Mouse (Mus musculus) heart, postnatal 10 days (tissue): ENCODE measurements around the gene Ankrd6. TPM values are rescaled to one million over a fixed set of nuclear protein-coding genes. Genes with fewer than 3 reads are reported as not detected.
A peak's percentile ranks its signal among the peaks of the same experiment; 100 is the strongest.

ENCODE experiments used
- DNase-seq, 2 experiments: peaks; one replicate each; pipeline ENCODE4 v3.0.0; 2021
- intact Hi-C: fragments of 180-260 bp; cut with DNase I; formaldehyde crosslinking; loops from one replicate; pipeline ENCODE4 v1.15.1; 2025
- total RNA-seq, 2 experiments: library from RNA; stranded (reverse); gene quantifications; 2 replicates each; pipeline ENCODE4 v1.2.3; 2021

Gene Ankrd6
- total RNA-seq, 2 experiments from 2014 or later, result 3.5 to 6.3 TPM

DNA sequence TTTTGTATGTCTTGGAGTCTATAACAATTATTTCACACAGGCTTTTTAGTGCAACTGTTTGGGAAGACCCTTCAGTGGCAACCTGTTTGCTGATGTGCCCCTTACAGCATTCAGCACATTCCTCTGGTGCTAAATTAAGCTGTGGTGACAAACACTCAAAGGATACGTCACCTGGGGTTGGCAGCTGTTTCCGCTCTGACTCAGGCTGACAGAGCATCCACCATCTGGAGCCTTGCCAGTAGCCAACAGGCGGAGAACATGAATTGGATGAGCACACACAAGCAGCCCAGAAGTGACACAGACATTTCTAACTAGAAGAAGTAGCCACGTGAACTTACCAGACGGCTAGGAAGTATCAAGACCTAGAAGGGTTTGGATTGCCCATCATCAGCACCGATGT is 44.0 kb downstream of the Ankrd6 start:
- DNase-seq, result peak; percentile 92
- intact Hi-C loops, result no loop called here

DNA sequence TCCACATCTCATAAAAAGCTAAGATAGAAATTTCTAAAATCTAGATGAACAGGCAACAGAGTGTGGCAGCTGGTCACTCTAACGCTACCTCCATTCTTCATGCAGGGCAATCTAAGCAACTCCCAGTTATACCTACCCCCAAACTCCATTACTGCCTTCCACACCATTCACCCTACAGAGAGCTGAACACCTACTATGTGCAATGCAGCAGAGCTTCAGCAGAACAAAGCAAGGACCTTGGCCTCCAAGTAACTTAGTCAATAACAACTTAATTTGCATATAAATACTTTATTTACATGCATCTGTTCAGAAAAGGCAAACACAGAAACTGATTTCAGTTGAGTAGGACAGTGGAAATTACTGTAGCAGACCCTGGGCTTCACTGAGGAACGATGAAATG is 44.7 kb downstream of the Ankrd6 start:
- intact Hi-C loops, result no loop called here

DNA sequence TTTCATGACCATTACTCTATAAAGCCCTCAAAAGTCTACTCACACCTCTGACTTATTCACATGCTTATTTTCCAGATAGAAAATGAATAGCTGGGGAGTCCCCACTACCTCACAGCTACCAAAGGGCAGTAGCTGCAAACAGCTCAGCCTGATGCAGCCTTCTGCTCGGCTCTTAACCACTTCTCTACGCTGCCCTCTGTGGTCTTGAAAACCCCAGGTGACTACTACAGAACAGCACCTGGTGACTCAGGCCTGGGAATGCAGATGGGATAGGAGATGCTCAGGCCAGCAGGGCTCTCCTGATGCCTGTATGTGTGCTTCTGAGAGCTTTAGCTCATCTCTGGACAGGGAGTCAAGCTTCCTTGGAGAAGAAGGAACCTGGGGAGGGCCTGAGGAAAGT is 45.3 kb downstream of the Ankrd6 start:
- DNase-seq, result no peak
- intact Hi-C loops, result no loop called here

More for the DNA sequence above, 44.7 kb downstream of the Ankrd6 start:
- DNase-seq, result no peak

DNA sequence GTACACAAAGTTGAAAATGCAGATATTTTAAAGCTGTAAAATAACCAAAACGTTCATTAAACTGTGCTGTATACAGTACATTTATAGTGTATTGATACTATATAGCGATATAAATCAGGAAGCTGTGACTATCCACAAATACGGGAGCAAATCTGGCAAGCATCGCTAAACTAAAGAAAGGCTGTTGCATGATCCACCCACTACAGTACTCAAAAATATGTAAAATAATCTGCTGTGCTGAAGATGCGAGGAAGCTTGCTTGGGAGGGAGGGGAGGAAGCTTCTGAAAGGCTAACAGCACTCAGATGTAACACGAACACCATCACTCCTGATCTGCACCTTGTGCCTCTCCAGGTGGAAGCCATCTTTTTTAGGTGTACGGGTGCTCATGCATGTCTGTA is 46.8 kb downstream of the Ankrd6 start:
- intact Hi-C loops, result no loop called here
- DNase-seq, result no peak

DNA sequence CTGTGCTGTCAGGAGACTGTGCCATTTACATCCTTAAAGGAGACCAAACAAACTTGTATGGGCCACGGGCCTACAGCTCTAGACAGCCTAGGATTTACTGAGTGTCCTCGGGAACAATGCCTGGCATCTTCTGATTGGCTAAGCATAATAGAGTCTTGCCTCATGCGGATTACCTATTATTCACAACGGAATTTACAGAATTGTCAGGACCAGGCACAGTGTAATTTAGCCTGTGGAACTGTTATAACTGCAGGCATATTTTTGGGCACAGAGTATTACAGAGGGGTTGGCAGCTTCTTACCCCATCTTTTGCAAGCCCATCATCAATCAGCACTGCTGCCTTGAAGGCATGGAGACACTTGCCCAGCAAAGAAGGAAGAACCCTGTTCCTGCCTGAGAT is 51.6 kb downstream of the Ankrd6 start:
- intact Hi-C loops, result no loop called here
- DNase-seq, result no peak

DNA sequence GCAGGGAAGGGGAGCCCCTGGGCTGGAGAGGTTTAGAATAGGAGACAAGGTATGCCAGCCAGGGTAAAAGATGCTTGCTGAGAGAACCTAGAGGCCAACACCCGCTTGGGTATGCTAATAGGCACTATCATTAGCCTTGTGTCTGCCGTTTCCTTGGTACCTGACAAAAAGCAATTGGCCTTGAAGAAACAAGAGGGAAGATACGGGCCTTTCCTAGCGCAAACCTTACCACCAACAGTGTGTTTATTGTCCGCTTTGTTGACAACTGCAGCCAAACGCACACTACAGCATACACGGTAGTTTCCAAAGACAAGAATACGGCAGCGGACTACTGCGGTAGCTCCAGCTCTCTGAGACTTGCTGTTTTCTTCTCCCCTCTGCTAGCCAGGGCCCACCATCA is 59.3 kb downstream of the Ankrd6 start:
- intact Hi-C loops, result loop anchor here (5.0 kb wide), 1 partner anchor 56 kb away; no protein-coding TSS in a partner anchor
- no peak for DNase-seq

DNA sequence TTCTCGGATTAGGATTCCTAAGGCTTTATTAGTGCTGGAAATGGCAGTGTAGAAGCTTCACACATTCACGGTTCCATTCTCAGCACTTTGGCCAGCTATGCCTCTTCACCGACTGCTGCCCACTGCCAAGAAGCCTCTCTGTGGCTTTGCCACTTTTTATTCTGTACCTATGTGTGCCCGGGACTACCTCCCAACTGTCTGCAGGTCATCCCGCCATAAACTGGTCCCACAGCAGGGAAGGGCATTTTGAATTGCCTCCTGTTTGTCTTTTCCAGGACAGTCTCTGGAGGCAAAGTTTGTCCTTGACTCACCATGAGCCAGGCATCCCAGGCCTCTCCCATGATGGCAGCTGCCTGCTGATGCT is 59.9 kb downstream of the Ankrd6 start:
- DNase-seq, result peak; percentile 24 to 43
- intact Hi-C loops, result loop anchor here (5.0 kb wide), 1 partner anchor 57 kb away; no protein-coding TSS in a partner anchor

DNA sequence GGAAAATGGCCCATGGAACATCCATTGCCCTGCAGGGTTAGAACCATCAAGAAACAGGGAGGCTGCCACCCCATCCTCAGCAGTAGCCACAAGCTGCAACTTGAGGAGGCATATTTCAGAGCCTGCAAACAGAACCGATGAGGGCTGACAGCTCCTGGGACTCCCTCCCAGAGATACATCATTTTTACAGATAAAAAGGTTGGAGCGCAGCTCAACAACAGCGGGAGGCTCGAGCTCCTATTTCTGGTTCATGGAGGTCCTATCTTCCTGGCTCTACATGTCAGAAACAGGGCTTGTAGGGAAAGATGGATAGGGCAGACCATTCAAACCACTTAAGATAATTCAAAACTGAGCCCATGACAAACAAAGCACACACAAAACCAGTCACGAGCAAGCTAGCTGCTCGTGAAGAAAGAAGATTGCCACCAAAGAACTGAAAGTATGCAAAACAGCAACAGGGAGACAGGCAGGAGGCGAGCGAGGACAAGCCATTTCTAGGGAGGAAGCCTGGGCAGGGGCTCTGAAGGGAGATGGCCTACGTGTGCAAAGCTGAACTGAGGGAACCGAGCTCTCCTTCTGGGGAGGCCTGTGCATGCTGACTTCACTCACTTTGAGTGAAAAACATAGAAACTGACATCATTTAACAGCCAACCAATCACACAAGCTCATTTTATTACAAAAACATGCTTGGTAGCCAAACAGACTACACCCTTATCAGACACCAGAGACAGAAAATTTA is 60.5 kb downstream of the Ankrd6 start:
- DNase-seq, result peak; percentile 47 to 64
- intact Hi-C loops, result loop anchor here (5.0 kb wide), 1 partner anchor 57 kb away; no protein-coding TSS in a partner anchor

DNA sequence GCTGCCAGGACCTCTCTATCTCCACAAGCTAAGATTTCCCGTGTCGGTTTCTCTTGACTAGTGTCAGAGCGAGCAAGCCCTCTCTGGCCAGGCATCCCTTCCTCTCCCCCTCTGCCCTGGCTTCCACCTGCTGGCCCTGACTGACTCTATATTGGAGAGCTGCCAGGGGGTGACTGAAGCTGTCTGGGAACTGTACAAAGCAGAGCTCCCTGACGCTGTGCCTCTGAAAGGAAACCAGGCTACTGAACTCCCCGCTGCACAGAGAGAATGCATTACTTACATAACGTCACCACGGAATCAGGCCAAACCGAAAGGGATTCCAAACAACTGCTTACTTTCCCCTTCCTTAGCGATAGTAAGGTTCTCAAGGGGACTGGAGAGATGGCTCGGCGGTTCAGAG is 61.4 kb downstream of the Ankrd6 start:
- intact Hi-C loops, result no loop called here
- DNase-seq, result peak; percentile 88 to 90

DNA sequence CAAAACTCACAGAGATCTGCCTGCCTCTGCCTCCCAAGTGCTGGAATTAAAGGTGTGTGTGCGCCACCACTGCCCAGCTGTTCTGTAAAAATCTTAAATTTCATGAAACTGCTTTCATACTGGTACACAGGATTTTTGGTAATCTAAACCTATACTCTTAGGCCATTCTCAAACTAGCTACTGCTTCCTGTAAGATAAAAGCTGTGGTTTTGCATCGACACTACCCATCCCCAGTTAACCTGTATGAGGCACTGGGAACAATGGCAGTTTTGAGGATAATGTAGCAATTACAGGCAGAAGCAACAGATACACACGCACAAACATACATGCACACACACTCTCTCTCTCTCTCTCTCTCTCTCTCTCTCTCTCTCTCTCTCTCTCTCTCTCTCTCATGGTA is 64.2 kb downstream of the Ankrd6 start:
- intact Hi-C loops, result no loop called here
- DNase-seq, result no peak

DNA sequence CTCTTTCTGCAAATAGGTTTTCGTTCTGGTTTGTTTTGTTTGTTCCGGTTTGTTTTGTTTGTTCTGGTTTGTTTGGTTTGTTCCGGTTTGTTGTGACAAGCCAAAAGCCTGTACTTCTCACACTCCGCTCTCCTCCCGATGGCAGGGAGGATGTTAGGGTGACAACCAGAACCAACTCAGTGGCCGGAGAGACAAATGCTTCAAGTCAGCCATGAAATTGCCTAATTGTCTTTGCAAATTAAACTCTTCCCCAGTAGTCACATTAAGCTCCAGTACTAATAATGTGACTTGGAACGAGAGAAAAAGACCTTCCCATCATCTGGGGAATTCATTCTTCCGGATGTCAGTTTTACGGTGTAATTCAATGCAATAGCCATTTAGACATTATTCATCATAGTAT is 66.0 kb downstream of the Ankrd6 start:
- no peak for DNase-seq
- intact Hi-C loops, result no loop called here

DNA sequence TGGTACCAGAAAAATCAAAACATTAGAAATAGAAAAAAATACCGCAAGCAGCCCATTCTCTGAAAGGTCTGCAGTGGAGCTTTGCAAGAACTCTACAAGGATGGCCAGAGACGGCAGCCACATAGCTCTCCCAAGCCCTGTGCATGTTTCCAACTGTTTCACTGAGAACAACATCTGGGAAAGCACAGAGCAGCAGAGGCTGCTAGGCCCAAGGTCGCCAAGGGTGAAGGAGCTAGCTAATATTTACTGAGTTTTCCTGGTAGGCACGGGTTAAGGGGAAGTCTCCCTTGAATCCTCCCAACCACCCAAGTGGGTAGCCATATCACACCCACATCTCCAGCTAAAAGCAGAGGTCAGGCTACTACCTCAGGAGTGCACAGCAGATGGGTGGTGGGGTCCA is 69.6 kb downstream of the Ankrd6 start:
- DNase-seq, result no peak
- intact Hi-C loops, result no loop called here

DNA sequence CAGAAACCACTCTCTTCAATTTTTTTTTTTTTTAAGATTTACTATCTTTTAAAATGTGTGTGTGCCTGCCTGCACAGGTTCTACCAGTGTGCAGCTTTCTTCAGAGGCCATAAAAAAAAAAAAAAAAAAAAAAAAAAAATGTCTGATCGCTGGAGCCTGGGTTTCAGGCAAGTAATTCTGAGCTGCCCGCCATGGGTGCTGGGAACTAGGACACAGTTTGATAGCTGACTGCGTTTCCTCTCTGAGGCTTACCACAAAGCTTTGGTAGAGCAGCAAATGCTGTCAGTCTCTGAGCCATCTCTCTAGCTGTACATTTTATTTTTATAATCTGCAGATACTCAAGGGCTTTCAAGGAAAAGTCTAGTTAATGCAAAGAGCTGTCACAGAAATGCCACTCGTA is 76.0 kb downstream of the Ankrd6 start:
- DNase-seq, result no peak

DNA sequence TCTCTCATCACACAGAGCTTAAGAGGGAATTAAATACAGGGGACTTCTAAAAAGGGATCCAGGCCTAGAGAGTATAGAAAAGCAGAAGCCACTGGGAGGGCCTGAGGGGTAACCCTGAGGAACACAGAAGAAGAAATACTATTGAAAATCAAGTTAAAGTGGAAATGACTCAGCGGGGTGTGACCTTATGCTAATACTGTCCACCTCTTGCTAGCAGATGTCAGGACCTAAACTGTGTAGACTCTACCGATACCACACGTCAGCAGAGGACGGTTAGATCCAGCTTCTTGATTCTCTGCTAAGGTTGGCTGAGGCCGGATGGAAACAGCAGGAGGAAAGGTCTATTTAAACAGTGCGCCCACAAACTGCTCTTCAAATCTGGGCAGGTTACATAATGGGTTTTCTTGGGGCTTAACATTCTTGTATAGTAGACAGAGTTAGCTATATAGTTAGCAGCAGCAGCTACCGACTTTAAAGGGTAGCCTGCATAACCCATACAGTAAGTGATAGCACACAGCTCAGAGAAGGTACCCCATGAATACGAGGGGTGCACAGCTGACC is 78.4 kb downstream of the Ankrd6 start:
- intact Hi-C loops, result no loop called here
- no peak for DNase-seq

More for the DNA sequence above, 76.0 kb downstream of the Ankrd6 start:
- intact Hi-C loops, result no loop called here

DNA sequence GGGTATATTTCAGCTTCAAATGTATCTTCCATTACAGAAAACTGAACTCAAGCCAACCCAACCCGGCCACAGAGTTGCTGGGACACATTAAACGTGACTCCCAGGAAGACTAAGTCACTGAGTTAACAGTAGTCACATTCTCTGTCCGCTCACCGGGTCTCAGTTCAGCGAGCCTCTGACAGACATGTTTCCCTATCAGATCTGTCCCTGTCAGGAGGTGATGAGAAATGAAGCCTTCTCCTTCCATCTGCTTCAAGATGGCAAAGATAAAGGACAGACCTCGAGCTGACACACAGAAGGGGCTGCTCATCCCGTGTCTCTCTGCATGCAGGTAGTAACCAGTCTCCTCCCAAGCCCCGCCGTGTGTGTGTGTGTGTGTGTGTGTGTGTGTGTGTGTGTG is 81.3 kb downstream of the Ankrd6 start:
- DNase-seq, result no peak
- intact Hi-C loops, result no loop called here

DNA sequence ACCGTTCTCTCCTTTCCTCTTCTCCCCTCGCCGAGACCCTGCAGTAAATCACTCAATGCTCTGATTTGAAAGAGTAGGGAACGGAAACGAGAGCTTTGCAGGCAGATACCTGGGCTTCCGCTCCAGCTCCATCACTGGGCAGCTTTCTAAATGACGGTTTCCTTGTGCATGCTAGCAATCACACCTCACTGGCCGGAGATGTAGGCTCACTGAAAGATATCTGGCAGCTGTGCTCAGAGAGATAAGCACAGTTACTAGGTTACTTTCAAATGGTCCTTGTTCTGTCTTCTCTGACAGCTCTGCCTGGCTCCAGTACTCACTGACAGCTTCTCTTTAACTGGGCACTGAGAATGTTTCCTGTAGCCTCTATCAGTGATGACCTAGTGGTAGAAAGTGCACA is 81.8 kb downstream of the Ankrd6 start:
- intact Hi-C loops, result no loop called here
- DNase-seq, result no peak

DNA sequence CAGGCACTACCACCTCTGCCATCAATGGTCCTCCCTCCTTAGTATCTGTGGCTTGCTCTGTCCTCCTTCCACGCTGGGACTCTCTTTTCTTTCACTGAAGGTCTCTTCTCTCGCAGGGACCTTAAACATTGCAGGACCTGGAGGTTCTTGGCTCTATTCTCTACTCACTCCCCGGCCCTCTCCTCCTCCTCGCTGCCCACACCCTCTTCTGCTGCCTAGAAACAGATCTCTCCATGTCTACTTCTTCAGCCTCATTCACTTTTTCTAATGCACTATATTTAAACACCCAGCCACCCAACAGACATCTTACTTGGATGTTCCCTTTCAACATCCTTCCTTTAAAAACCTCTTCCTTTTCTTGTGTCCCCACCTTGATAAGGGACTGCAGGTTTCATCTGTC is 82.2 kb downstream of the Ankrd6 start:
- intact Hi-C loops, result no loop called here
- DNase-seq, result no peak

DNA sequence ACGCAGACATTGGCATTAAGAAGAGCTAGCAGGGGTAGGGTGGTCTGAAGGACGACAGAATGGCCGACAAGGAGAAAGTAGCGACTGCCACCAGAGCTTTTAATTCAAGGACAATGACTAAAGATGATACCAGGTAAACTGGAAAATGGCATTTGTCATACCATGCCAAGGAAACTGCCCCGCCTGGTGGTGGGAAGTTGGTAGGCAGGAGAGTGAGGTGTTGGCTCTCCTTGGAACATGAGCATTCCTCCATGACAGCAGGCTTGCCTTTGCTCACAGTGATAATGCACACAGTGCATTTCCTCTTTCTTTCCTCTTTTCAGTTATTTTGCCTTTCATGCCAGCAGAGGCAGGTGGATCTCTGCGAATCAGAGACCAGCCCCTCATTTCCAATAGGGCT is 83.2 kb downstream of the Ankrd6 start:
- no peak for DNase-seq
- intact Hi-C loops, result no loop called here

DNA sequence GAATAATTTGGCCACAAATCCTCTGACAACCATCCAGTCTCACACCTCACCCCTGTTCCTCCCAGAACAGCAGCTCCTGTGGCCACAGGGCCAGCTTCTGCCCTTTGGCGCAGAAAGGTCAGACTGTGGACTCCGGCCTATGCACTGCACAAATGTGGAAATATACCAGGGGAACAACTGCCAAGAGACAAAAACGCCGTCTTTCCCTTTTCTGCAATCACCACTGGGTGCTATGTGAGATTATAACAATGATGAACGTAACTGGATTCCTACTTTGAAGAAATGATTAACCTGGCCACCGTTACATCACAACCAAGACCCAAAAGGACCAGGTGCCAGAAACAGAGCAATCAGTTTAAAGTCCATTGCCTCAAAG is 85.8 kb downstream of the Ankrd6 start:
- intact Hi-C loops, result no loop called here
- no peak for DNase-seq

DNA sequence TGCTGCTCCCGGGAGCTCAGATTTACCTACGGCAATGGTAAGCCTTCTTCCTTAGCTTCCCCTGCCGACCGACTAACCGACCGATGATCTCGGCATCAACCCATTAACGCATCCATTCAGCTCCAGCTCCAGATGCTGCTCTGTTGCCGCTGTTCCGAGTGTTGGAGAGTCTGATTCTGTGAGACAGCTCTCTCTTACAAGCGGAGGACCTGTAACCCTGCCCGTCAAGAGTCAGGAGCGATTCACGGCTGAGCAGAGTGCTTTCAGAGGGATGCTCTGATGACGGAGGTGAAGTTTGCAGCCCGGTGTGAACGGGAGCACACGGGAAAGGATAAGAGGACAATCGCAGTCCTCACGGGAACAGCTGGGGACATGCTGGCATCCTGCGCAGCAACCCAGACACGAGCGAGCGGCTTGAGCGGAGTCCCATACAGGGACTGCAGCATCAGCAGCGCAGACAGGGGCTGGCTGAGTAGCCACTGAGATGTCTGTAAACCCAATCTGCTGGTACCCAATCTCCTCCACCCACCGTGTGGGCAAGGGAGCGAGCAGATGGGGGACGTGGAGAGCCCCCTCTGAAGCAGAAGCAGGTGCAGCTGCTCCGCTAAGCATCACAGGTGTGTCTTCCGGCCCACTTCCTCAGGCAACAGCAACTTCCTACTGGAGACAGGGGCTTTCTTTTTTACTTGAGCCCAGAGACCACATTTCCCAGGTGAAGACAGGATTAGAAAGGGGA is 86.3 kb downstream of the Ankrd6 start:
- intact Hi-C loops, result no loop called here
- no peak for DNase-seq

DNA sequence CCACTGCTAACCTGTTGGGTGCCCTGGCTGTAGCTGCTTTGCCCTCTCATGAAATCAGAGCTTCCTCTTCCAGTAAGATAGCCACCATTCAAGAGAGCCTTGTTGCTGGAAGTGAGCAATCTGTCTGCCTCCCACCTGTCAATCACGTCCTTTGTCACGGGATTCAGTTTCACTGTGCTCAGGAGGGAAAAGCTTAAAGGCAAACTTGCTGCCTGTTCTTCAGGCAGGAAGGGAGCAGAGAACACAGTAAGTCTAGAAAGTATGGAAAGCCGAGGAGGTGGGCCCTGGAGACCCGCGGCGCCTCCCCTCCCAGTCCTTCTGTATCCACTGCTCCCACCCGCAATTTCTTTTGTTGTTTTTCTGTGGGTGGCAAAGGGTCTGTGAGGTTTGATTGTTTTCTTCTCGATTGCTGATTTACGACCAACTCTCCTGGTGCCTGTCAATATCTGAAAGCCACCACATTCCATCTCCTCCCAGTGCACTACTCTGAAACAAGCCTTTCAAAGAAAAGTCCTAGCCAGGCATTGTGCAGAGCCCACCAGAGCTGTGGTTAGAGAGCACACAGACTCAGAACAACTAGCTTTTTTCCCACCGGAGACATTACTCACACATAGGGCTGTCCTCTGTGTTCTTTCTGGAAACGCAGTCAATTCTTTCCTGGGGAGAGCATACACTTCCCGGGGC is 87.1 kb downstream of the Ankrd6 start:
- DNase-seq, result no peak
- intact Hi-C loops, result no loop called here
